Mouse (Mus musculus) cerebellum, adult 2 months (tissue): ENCODE results near the gene Psmb5. TPM values are rescaled to one million over a fixed set of nuclear protein-coding genes. Genes with fewer than 3 reads are reported as not detected.

Source experiments
- DNase-seq, 2 experiments: peaks; one replicate each; pipeline ENCODE4 v3.0.0; 2021
- H3K27ac ChIP-seq: fragments of 200-500 bp; 2 replicates; pipeline ENCODE4 v1.5.1; 2012; ENCODE audit warnings: low read length, control low read depth, inconsistent platforms; ENCODE audit not compliant: insufficient read depth
- H3K27me3 ChIP-seq: fragments of 200-500 bp; 2 replicates; pipeline ENCODE4 v1.6.1; 2012; ENCODE audit warnings: inconsistent platforms, mild to moderate bottlenecking, low read length, moderate library complexity; ENCODE audit not compliant: control insufficient read depth, insufficient read depth
- H3K4me1 ChIP-seq: fragments of 200-500 bp; 2 replicates; pipeline ENCODE4 v1.6.1; 2011; ENCODE audit warnings: low read length; ENCODE audit not compliant: control insufficient read depth, insufficient read depth
- H3K4me3 ChIP-seq: fragments of 200-500 bp; replicated peaks from 2 replicates; pipeline ENCODE3; 2011; ENCODE audit warnings: mild to moderate bottlenecking, low read depth, low read length, control low read depth; ENCODE audit not compliant: insufficient read depth
- CTCF ChIP-seq: fragments of 200-500 bp; IDR thresholded peaks from 2 replicates; pipeline ENCODE4 v1.5.1; 2011; ENCODE audit warnings: low read depth, mild to moderate bottlenecking, control low read depth, low read length, moderate library complexity, borderline replicate concordance; ENCODE audit not compliant: insufficient read depth
- POLR2A ChIP-seq: fragments of 200-500 bp; IDR thresholded peaks from 2 replicates; pipeline ENCODE4 v1.6.1; 2011; ENCODE audit warnings: low read length, control low read depth, borderline replicate concordance; ENCODE audit not compliant: insufficient read depth
- WGBS: fragments of 180-500 bp; shearing (Covaris S2); methylation state at CpG from one replicate; pipeline ENCODE4 v1.1.7; 2018; 5-methylcytosine and 5-hydroxymethylcytosine counted together
- polyA plus RNA-seq: library from polyadenylated mRNA; depleted of rRNA; stranded (reverse); fragments of >200 nt; gene quantifications from 2 replicates; pipeline ENCODE4 v1.2.3, GENCODE M21; 2012

Gene Psmb5
- polyA plus RNA-seq, 1 experiment = 221 TPM

- Histone ChIP-seq H3K27ac (no peak overlapping the region), H3K4me1 (peaks cover 11% of the 10 kb centered on the region), H3K27me3 (no peaks in the 10 kb centered on the region), H3K4me3 (no peak overlapping the region)
- 49% methylated on average over 4 of the region's 4 CpGs for WGBS
- no peak for DNase-seq
- TF ChIP-seq CTCF (no peak), POLR2A (no peak)
These were observed 30.1 kb upstream of the Psmb5 start for GRCm38 (mm10) chr14:54647900-54648299.

DNA sequence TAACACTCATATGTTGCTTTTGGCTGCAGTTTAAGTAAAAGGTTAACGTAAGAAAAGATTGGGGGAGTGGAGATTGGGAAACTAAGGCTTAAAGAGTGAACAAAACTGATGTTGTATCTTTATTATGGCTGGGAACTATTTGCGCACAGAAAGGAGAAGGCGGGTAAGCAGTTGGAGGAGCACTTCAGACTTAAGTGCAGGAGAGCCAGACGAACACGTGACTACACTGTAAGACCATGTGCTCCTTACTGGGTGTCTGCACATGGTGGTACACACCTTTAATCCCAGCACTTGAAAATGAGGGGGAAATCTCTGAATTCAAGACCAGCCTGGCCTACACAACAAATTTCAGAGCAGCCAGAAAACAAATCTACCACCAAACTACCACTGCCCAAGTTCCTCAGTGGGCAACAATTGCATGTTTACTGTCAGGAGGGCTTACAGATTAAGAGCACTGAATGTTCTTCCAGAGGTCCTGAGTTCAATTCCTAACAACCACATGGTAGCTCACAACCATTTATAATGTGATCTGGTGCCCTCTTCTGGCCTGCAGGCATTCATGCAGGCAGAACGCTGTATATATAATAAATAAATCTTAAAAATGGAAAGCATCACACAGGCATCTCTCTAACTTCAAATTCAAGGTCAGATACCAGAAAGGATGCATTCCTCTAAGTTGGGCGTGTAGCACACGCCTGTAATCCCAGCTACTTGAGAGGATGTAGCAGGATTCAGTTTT is 29.2 kb upstream of the Psmb5 start:
- WGBS = 90% methylated on average over 8 of the region's 8 CpGs
- no peak for DNase-seq
- TF ChIP-seq CTCF = no peak
- TF ChIP-seq POLR2A = no peak

DNA sequence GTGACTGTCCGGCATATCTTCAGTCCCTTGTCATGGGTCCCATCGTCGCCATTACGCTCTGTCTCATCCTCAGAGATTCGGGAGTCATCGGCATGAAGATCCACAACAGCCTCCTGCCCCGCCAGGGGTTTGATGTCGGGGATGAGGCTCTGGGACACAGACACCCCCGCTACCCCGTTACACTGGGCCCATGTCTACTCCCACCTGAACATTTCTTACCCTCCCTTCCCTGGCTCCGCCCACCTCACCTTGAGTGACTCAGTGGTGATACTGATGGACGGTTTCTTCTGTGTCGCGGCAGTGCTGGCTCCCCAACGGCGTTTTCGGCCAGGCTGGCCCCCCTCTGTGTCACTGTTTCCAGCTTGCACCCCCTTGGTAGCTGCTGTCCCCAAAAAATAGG is 28.6 kb upstream of the Psmb5 start:
- Histone ChIP-seq H3K27me3 (no peaks in the 10 kb centered on the region), H3K4me3 (no peak overlapping the region), H3K4me1 (peaks cover 11% of the 10 kb centered on the region), H3K27ac (no peak overlapping the region)
- 93% methylated on average over 17 of the region's 17 CpGs for WGBS
- no peak for DNase-seq
- no peak for TF ChIP-seq POLR2A
- TF ChIP-seq CTCF = no peak

More for the DNA sequence above, 29.2 kb upstream of the Psmb5 start:
- Histone ChIP-seq H3K27ac (no peak overlapping the region), H3K4me3 (no peak overlapping the region), H3K4me1 (peaks cover 11% of the 10 kb centered on the region), H3K27me3 (no peaks in the 10 kb centered on the region)

DNA sequence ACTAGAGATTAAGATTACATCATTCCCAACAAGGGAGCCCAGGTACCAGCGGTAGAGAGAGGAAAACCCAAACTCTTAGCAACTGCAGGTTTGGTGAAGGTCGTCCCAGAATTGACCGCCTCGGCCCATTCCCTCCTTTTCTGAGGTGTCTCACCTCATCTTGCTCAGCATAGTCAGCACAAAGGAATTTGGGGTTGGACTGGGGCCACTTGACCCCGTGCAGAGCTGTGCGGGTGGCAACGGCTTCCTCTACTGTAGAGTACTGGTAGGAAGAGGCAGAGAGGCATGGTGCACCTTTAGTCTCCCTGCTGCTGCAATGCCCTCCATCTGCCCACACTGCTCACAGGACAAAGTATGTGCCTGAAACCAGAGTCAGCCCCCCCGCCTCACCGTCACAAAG is 26.5 kb upstream of the Psmb5 start:
- 0 out of 2 replicates have a peak, but pooled peaks cover 3% of the 10 kb centered on the region for H3K4me1 ChIP-seq
- no peaks in the 10 kb centered on the region for H3K27me3 ChIP-seq
- no peak overlapping the region for H3K4me3 ChIP-seq
- H3K27ac ChIP-seq = no peak overlapping the region
- 91% methylated on average over 9 of the region's 9 CpGs for WGBS
- TF ChIP-seq CTCF (no peak), POLR2A (no peak)
- DNase-seq = no peak

GRCm38 (mm10) chr14:54643011-54643410 is 25.2 kb upstream of the Psmb5 start:
- H3K4me3 ChIP-seq = no peak overlapping the region
- H3K4me1 ChIP-seq = no peaks in the 10 kb centered on the region
- WGBS = 77% methylated on average over 2 of the region's 2 CpGs
- TF ChIP-seq CTCF (no peak), POLR2A (no peak)
- no peak overlapping the region for H3K27ac ChIP-seq
- DNase-seq = no peak
- H3K27me3 ChIP-seq = no peaks in the 10 kb centered on the region

- DNase-seq = no peak
- Histone ChIP-seq H3K4me3 (no peak overlapping the region), H3K27ac (no peak overlapping the region), H3K4me1 (no peaks in the 10 kb centered on the region), H3K27me3 (no peaks in the 10 kb centered on the region)
- WGBS = 74% methylated on average over 25 of the region's 25 CpGs
- TF ChIP-seq CTCF (no peak), POLR2A (no peak)
These were observed 24.6 kb upstream of the Psmb5 start for GRCm38 (mm10) chr14:54642224-54642944.

- Histone ChIP-seq H3K27me3 (no peaks in the 10 kb centered on the region), H3K4me3 (peak within 1 kb of the TSS; percentile 78), H3K27ac (no peak within 1 kb of the TSS), H3K4me1 (no peaks in the 10 kb centered on the region)
- TF ChIP-seq CTCF = peak; percentile 85
- 0 out of 2 replicates have a peak, but pooled peaks have one; percentile 1 for TF ChIP-seq POLR2A
- peak; percentile 85 to 89 for DNase-seq
- under 1% methylated on average over 52 of the region's 52 CpGs for WGBS
These were observed 23.6 kb upstream of the Psmb5 start, which contains the start of gene Cdh24 for GRCm38 (mm10) chr14:54641305-54641969. Gene Cdh24, minus strand, starts transcription at chr14:54641364.

- no peak within 1 kb of the TSS for H3K27ac ChIP-seq
- WGBS = 1% methylated on average over 28 of the region's 28 CpGs
- TF ChIP-seq CTCF = no peak
- no peak for TF ChIP-seq POLR2A
These were observed 23.1 kb upstream of the Psmb5 start, which contains the start of gene Gm17606 for GRCm38 (mm10) chr14:54640946-54641304. Gene Gm17606, plus strand, starts transcription at chr14:54640952.

More at GRCm38 (mm10) chr14:54640946-54641304, 23.1 kb upstream of the Psmb5 start, which contains the start of gene Gm17606:
- Histone ChIP-seq H3K4me3 (peak within 1 kb of the TSS; percentile 78), H3K27me3 (no peaks in the 10 kb centered on the region), H3K4me1 (no peaks in the 10 kb centered on the region)
- no peak for DNase-seq
